Mouse (Mus musculus): ENCODE measurements around the gene Strn3.

DNA sequence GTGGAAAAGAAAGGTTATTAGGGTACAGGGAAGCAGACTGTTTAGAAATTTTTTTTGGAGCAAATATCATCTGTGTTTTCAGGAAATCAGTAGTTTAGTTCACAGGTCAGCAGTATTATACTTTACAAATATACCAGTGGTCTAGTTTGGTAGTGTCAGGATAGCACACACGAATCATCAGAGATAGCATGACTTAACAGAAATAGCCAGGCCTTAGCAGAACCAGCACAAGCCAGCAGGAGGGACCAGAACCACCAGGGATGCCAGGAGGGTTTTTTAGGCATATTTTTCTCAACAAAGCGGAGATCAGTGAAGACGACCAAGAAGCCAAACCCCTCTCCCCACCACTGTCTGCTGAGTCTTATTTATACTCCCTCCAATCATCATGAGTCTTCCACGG lies 18.4 kb downstream of the Strn3 start:
- TF ChIP-seq CTCF (IDR thresholded peaks at IDR 0.05 in 2 of 3, conservative IDR thresholded peaks at IDR 0.05 in 1 of 3; ENCODE audit: control insufficient read depth in 1 of 3, insufficient read depth in 1 of 3, low read depth in 2 of 3, low read length in 3 of 3, poor library complexity in 1 of 3, severe bottlenecking in 1 of 3): no peak
- no peak for TF ChIP-seq MAFK (IDR thresholded peaks at IDR 0.05; ENCODE audit: borderline replicate concordance, low read depth, low read length)
- no peak for TF ChIP-seq ZNF384 (IDR thresholded peaks at IDR 0.05; ENCODE audit: low read depth, low read length)
- TF ChIP-seq EP300 (IDR thresholded peaks at IDR 0.05; ENCODE audit: low read depth in 1 of 2, low read length in 2 of 2): no peak
- TF ChIP-seq RCOR1 (IDR thresholded peaks at IDR 0.05; ENCODE audit: low read depth, low read length): no peak
- TF ChIP-seq POLR2A (IDR thresholded peaks at IDR 0.05; ENCODE audit: control insufficient read depth in 1 of 2, insufficient read depth in 1 of 2, low read depth in 1 of 2, low read length in 2 of 2, poor library complexity in 1 of 2): no peak
